Mouse (Mus musculus): ENCODE results near the gene Tufm.

Gene Tufm

DNA sequence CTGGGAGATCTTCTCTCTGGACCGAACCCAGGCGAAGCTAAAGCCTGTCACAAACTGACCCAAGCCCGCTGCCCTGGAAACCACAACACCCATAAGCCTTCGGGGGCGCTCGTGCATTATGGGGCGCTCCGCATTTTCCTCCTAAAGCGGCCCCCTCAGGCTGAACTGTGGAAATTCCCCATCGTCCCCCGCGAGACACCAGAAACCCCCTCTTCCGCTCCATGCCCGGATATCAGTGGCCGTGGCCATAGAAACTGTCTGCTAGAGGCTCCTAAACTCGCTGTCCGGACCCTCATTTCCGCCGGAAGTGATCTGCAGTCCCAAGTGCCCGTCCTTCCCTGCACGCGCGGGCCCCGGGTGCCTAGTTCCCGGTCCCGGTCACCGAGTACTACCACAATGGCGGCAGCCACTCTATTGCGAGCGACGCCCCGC is at the start of gene Tufm:
Tufm (plus strand) TSS at position 310 of the 432 bp plus-strand sequence.
- DNase-seq (ENCODE audit: low read depth, low spot score), result peak; percentile 95

GRCm38 (mm10) chr7:126440134-126440533 is 47.0 kb upstream of the Tufm start:
- no peak for DNase-seq (ENCODE audit: low read depth, low spot score)

GRCm38 (mm10) chr7:126443997-126444396 is 43.2 kb upstream of the Tufm start:
- no peak for DNase-seq (ENCODE audit: low read depth, low spot score)

GRCm38 (mm10) chr7:126444536-126444935 is 42.6 kb upstream of the Tufm start:
- DNase-seq (ENCODE audit: low read depth, low spot score), result no peak

DNA sequence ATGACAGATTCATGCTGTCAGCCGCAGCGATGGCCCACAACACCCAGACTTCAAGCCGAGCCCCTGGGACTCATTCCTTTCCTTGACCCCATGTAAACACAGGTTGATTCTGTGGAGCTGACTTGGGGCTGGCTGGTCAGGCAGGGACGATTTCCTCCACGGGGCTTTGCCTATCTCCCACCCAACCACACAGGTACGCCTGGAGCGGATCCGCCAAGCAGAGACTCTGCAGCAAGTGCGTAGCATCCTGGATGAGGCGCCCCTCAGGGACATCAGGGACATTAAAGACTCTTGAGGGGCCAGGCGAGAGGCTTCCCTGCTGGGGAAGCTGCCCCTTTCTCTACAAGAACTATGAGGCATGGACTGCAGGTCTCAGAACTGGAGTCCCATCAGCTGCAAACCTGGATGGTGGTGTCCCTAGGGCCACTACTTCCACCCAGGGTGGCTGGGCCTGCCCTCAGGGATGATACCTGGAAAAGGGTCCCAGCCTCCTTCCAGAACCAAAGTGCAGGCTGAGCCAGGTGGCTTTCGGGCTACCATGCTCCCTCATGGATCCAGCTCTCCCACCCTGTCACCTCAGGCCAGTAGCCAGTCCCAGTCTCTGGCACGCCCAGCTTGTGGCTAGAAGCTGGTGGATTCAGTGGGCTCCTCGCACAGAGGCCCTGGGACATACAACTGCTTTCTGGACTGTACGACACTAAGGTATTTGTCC is 41.9 kb upstream of the Tufm start:
- DNase-seq (ENCODE audit: low read depth, low spot score), result no peak

- DNase-seq (ENCODE audit: low read depth, low spot score), result no peak
These were observed 40.9 kb upstream of the Tufm start for GRCm38 (mm10) chr7:126446217-126446616.

DNA sequence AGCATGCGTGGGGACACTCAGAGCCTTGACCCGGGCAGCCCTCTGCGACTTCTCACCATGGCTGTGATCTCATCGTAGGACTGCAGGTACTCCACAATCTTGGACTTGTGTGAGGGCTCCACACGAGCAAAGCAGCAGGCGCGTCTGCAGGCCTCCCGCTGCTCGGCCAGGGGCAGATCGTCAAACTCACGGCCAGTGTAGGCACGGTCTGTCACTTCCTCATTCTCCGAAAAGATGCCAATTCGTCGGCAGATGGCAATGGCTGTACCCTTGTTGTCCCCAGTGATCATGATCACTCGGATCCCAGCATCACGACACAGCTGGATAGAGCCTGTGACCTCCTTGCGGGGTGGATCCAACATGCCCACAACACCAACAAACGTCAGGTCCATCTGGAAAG is 38.7 kb upstream of the Tufm start:
- DNase-seq (ENCODE audit: low read depth, low spot score), result no peak

- DNase-seq (ENCODE audit: low read depth, low spot score), result no peak
These were observed 37.2 kb upstream of the Tufm start for GRCm38 (mm10) chr7:126449991-126450390.

DNA sequence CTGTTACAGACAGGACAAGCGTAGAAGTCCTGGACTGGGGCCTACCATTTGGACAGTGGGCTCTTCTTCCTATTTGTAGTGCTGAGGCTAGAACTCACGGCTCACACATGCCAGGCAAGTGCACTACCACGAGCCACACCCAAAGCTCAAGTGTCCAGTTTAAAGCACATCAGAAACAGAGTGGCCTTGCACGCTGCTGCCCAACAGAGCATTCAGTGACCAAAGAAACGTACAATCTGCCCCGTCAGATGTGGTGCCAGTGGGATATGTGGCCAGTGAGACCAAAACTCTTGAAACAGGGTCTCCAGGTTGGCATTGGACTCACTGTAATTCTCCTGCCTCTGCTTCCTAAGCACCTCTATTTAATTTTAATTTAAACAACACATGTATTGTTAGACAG is 36.5 kb upstream of the Tufm start:
- DNase-seq (ENCODE audit: low read depth, low spot score), result no peak

DNA sequence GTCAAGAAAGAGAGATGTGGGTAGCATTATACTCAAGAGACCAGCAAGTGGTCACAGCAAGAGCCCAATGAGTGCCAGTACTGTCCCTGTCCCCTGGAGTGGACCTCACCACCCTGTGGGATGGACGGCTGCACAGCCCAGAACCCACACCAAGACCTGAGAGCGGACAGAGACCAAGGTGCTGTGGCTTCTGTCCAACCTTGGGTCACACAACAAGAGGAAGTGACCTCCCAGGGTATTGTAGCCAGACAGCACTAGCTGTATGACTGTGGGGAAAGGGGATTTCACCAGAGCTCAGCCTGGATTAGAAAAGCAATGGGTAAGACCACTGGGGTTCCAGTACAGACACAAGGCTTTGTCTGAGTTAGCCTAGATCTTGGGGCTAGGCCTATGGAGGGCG is 34.9 kb upstream of the Tufm start:
- DNase-seq (ENCODE audit: low read depth, low spot score), result no peak

DNA sequence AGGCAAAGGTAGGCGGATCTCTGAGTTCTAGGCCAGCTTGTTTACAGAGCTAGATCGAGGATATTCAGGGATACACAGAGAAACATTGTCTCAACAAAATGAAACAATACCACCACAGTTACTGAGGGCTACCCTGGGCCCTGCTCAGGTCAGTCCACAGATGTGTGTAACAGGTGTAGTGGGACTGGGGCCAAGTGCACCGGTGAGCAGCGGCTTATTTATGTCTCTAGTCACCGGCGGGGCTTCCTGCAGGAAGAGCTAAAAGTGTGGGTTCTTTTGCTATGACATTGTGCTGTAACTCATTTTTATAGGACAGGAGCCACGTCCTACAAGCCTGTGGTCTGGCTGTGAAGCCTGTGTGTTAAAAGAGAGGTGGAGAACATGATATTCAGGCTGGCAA is 33.3 kb upstream of the Tufm start:
- DNase-seq (ENCODE audit: low read depth, low spot score), result no peak

- DNase-seq (ENCODE audit: low read depth, low spot score), result no peak
These were observed 31.9 kb upstream of the Tufm start for GRCm38 (mm10) chr7:126455242-126455641.

GRCm38 (mm10) chr7:126456382-126457266 is 30.5 kb upstream of the Tufm start:
- no peak for DNase-seq (ENCODE audit: low read depth, low spot score)

DNA sequence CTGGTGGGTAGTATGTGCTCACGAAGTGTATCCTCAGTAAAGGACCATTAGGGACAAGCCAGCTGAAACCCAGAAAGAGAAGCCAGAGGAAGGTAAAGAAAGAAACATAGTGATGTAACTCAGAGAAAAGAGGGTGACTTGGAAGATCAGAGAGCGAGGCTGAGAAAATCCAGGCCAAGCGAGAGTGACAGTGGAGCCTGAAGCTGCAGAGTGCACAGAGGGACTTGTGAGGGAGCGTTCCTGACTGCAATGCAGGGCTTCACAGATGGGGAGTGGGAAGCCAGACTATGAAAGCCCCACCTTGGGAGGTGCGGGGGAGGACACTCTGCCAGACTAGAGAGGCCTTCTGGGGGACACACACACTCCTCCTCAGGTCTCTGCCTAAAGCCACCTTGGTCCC is 28.9 kb upstream of the Tufm start:
- no peak for DNase-seq (ENCODE audit: low read depth, low spot score)

DNA sequence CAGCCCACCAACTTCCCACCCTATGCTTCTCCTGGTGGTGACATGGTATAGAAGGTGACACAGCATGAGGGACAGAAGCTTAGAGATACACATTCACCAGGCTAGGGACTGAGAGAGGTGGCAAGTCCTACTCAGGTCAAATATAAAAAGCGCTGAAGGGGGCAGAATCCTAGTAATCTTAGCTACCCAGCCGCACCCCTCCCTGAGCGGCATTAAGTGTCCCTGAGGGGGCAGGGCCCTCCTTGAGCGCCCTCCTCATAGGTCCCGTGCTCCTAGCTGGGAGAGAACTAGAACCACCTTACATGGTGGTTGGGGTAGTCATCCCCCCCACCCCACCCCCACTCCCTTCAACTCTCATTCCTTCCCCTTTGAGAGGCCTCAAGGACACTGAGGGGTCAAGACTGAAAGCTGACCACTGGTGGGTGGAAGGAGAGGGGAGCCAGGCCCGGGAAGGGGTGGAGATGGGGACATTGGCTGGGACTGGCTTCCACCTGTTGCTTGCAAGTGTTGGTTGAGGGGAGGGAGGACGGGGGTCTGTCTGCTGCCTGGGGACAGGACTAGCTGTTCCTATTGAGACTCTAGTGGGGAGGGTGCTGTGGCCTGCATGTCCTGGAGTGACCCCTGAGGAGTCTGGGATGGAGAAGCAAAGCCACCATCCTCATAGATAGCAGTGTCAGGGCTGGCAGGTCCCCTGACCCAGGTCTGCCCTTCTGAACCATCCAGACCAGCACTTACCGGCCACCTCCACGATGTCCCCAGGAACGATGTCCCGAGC is 28.1 kb upstream of the Tufm start:
- no peak for DNase-seq (ENCODE audit: low read depth, low spot score)

GRCm38 (mm10) chr7:126460623-126461399 is 26.4 kb upstream of the Tufm start:
- no peak for DNase-seq (ENCODE audit: low read depth, low spot score)

- DNase-seq (ENCODE audit: low read depth, low spot score), result no peak
These were observed 25.5 kb upstream of the Tufm start for GRCm38 (mm10) chr7:126461626-126462025.

- DNase-seq (ENCODE audit: low read depth, low spot score), result no peak
These were observed 24.2 kb upstream of the Tufm start, which contains the start of gene Atp2a1 for GRCm38 (mm10) chr7:126463004-126463403. Atp2a1 (minus strand) TSS chr7:126463108.

DNA sequence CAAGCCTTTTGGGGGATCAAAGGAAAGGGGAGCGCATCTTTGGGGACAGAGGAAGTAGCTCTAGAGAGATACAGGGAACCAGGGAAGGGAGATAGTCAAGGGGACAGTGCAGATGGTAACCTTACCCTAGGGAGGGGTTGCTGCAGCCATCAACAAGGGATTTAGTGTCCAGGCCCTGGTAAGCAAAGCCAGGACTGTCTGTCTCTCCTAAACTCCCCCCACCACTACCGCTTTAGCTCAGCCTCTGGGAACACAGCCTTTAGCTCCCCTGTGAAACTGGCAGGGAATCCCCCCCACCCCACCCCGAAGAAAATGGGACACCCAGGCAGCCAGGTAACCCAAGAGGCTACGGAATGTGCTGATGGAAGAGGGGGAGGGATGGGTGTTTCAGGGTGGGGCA is 23.6 kb upstream of the Tufm start:
- DNase-seq (ENCODE audit: low read depth, low spot score), result no peak

DNA sequence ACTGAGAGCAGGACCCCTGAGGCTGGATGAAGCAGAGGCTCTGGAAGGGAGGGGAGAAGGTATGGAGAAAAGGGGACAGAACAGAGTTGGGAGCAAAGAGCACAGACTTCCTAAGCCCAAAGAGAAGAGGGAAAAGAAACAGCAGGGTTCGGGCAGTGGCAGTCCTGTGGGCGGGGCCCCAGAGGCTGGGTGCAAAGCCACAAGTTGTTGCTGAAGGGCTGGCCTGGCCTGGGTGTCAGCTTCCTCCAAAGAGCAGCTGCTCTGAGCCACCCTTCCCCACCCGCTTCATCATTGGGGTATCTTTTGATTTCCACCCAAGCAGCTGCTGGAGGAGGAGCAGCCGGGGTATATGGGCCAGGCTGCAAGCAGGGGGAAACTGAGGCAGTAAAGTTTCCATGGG is 23.0 kb upstream of the Tufm start:
- no peak for DNase-seq (ENCODE audit: low read depth, low spot score)

GRCm38 (mm10) chr7:126464836-126465235 is 22.3 kb upstream of the Tufm start:
- DNase-seq (ENCODE audit: low read depth, low spot score), result no peak

All from ZHBTc4 (cell line).